Mouse (Mus musculus): ENCODE measurements around the gene Atl2. TPM values are rescaled to one million over a fixed set of nuclear protein-coding genes. Genes with fewer than 3 reads are reported as not detected.
A peak's percentile ranks its signal among the peaks of the same experiment; 100 is the strongest.

The Atl2 gene
- polyA plus RNA-seq, 1 experiment from 2014 or later: 26.5 TPM

DNA sequence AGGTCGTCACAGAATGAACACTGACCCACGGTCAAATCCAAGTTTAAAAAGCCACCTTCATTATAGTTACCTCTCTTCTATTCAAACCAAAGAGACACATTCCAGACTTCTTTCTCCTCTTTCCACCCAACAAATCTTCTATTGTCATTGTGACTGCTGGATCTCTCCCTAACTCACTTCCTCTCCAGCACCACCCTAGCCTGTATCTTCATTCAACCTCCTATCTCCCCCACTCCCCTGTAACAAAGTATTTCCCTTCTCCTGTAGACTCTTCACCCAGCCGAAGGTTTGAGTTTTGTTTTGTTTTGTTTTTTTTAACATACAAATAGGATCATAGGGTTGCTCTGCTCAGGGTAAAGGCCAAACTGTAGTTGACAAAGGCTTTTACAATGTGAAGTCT is 1.7 kb upstream of the Atl2 start:
- ATAC-seq (ENCODE audit: insufficient number of reproducible peaks, insufficient read depth, low FRiP score, low TSS enrichment, low read depth): no peak
- no peaks in the 10 kb centered on the region for H3K36me3 ChIP-seq
- 68% methylated on average over 3 of the region's 3 CpGs for WGBS
- no peaks in the 10 kb centered on the region for H3K9me3 ChIP-seq
- H3K4me3 ChIP-seq: no peak overlapping the region
- H3K27me3 ChIP-seq: peaks cover 25% of the 10 kb centered on the region
- no peak overlapping the region for H3K27ac ChIP-seq
- H3K4me1 ChIP-seq: peaks cover 27% of the 10 kb centered on the region
- H3K4me2 ChIP-seq: no peak overlapping the region
- no peak overlapping the region for H3K9ac ChIP-seq

DNA sequence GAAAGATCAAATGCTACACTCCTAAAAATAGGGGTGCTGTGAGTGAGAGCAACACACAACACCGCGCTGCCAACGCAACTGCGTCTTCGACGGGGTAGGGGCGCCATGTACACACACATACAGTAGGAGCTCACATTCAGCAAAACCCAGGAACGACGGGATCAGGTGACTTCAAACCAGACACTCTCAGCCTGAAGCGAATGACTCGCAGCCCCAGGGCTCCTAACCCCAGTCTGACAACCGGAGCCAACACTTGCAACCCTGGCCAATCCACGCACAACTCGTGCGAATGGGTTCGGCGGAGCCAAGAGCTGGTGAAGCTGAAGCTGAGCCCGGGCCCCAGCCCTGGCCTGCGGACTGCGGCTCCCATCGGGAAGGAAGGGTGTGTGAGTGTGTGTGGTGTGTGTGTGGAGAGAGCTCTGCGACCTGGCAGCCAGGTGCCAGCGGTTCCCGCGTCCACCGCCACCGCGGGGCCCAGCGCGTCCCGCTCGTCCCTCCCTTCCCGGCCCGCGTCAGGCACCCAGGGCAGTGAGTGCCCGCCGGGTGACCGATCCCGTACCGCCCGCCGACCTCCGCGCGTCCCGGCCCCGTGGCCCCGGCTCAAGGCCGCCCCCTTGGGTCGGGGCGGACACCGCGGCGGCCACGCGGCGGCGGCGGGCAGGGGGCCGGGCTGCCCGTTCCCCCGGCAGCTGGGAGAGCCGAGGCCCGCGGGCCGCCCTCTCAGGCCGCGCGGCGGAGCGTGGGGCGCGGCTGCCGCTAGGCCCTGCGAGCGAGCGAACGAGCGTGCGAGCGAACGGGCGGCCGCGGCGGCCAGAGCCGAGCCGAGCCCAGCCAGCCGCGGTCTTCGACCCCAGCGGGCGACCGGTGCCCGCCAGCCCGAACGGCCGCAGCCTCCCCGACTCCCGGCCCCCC is 696 bp downstream of the Atl2 start:
- Histone ChIP-seq H3K9ac (peak overlapping the region; percentile 97), H3K4me1 (peaks cover 21% of the 10 kb centered on the region), H3K36me3 (no peaks in the 10 kb centered on the region), H3K27ac (peak overlapping the region; percentile 96), H3K4me2 (peak overlapping the region; percentile 76), H3K4me3 (peak overlapping the region; percentile 95), H3K27me3 (peaks cover 25% of the 10 kb centered on the region), H3K9me3 (no peaks in the 10 kb centered on the region)
- under 1% methylated on average over 79 of the region's 100 CpGs for WGBS
- peak; percentile 66 for ATAC-seq (ENCODE audit: insufficient number of reproducible peaks, insufficient read depth, low FRiP score, low TSS enrichment, low read depth)

DNA sequence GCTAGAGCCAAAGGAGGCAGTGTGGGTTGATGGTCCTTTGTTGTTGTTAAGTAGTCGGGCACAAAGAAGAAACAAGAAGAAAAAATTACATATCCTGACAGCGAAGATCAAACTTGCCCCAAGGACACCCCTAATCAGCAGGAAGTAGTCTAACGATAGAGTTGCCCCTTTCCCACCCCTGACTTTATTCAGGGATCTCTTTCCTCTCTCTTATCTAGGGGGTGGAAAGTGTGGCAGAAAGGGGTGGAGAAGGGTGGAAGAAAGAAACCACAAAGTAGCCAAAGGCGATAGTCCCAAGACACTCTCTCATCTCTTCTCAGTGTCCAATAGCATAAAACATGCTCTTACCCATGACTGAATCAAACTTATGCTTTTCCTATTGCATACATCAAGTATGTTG is 1.9 kb downstream of the Atl2 start:
- H3K9ac ChIP-seq: peak overlapping the region; percentile 32; the same call in 1 of the 2 replicates
- no peak overlapping the region for H3K27ac ChIP-seq
- H3K9me3 ChIP-seq: no peaks in the 10 kb centered on the region
- H3K27me3 ChIP-seq: peaks cover 23% of the 10 kb centered on the region
- no peaks in the 10 kb centered on the region for H3K36me3 ChIP-seq
- H3K4me2 ChIP-seq: peak overlapping the region; percentile 76
- H3K4me3 ChIP-seq: peak overlapping the region; percentile 95; the same call in 1 of the 2 replicates
- ATAC-seq (ENCODE audit: insufficient number of reproducible peaks, insufficient read depth, low FRiP score, low TSS enrichment, low read depth): no peak
- peaks cover 21% of the 10 kb centered on the region for H3K4me1 ChIP-seq
- 46% methylated on average over 4 of the region's 4 CpGs for WGBS

DNA sequence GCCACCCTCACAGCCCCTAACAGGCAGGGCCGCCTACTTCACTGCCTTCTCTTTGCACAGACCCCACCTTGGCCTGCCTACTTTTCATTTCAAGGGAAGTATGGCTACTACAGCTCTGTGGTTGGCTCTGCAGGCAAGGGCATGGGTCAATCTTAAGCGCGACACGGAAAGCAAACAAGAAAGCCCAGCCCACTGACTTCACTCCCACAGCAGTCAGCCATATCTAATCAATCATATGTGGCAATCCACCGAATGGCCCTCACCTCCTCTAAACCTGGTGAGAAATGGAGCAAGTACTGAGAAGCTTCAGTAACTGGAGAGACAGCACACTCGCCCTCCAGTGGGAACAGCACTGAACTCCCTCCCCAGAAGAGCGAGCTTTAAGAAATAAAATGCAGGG is 4.0 kb downstream of the Atl2 start:
- no peak for ATAC-seq (ENCODE audit: insufficient number of reproducible peaks, insufficient read depth, low FRiP score, low TSS enrichment, low read depth)
- no peak overlapping the region for H3K4me3 ChIP-seq

DNA sequence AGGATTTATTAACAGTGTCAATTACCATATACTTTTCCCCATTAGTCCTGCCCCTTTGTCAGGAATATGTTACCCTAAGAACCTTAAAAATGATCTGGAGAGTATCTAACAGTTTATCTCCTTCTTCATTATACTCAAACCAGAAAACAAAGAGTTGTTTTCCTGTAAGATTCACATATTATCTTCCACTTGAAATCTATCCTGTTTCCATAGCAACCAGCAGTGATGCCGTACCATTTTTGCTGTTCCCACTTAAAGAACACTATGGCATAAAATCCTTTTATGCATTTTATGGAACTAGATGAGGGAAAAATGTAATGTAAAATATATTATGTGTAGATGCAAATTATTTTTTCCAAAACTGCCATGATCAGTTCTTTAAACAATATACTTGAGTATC is 8.0 kb downstream of the Atl2 start:
- Histone ChIP-seq H3K27ac (no peak overlapping the region), H3K36me3 (no peaks in the 10 kb centered on the region), H3K4me2 (no peak overlapping the region), H3K9ac (no peak overlapping the region), H3K27me3 (no peaks in the 10 kb centered on the region), H3K9me3 (no peaks in the 10 kb centered on the region), H3K4me3 (no peak overlapping the region), H3K4me1 (peaks cover 9% of the 10 kb centered on the region)
- WGBS: 61% methylated on average over 1 of the region's 1 CpGs
- no peak for ATAC-seq (ENCODE audit: insufficient number of reproducible peaks, insufficient read depth, low FRiP score, low TSS enrichment, low read depth)

More for the DNA sequence above, 4.0 kb downstream of the Atl2 start:
- WGBS: 51% methylated on average over 7 of the region's 7 CpGs
- peaks cover 21% of the 10 kb centered on the region for H3K4me1 ChIP-seq
- no peak overlapping the region for H3K27ac ChIP-seq
- H3K4me2 ChIP-seq: no peak overlapping the region
- no peak overlapping the region for H3K9ac ChIP-seq
- no peaks in the 10 kb centered on the region for H3K9me3 ChIP-seq
- H3K27me3 ChIP-seq: peaks cover 7% of the 10 kb centered on the region
- H3K36me3 ChIP-seq: no peaks in the 10 kb centered on the region

DNA sequence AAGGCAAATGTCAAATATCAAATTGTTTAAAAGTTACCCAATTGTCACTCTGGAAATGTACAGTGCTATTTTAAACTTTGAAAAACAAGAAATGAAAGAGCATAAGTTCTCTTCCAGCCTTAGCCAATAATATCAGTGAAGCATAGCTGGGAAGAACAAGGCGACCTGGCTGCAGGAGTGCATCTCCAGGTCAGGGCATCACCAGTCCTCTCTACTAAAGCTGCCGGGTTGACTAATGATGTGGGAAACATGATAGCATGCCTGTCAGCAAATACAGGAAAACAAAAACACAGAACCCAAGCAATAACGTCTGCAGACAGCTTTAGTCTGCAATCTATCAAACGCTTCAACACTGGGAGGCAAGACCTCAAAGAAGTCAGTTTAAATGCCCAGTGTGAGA is 12.7 kb downstream of the Atl2 start:
- Histone ChIP-seq H3K4me1 (peaks cover 3% of the 10 kb centered on the region; the same call in 1 of the 2 replicates), H3K36me3 (no peaks in the 10 kb centered on the region), H3K27me3 (no peaks in the 10 kb centered on the region), H3K9ac (no peak overlapping the region), H3K4me3 (no peak overlapping the region), H3K27ac (no peak overlapping the region), H3K4me2 (no peak overlapping the region), H3K9me3 (no peaks in the 10 kb centered on the region)
- 29% methylated on average over 4 of the region's 4 CpGs for WGBS
- no peak for ATAC-seq (ENCODE audit: insufficient number of reproducible peaks, insufficient read depth, low FRiP score, low TSS enrichment, low read depth)

DNA sequence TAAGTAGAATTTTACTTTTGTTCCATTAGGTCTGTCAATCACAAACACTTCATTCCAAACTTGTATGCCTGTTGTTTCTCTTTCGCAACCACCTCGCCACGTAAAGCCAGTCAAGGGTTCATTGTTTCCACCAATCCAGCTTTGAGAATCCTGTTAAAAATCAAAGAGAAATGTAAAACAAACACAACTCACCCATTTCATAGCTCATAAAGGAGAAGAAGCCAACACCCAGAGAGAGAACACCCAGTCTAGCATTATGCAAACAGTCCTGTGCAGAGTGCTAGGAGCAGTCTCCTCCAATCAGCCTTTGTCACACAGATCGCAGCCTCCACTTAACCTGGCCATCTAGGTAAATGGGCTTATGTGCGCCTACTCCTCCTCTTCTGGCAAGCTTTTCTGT is 30.9 kb downstream of the Atl2 start:
- H3K36me3 ChIP-seq: peaks cover 37% of the 10 kb centered on the region
- H3K4me2 ChIP-seq: no peak overlapping the region
- no peaks in the 10 kb centered on the region for H3K4me1 ChIP-seq
- no peak overlapping the region for H3K4me3 ChIP-seq
- 95% methylated on average over 5 of the region's 5 CpGs for WGBS
- no peaks in the 10 kb centered on the region for H3K9me3 ChIP-seq
- H3K27ac ChIP-seq: no peak overlapping the region
- no peak for ATAC-seq (ENCODE audit: insufficient number of reproducible peaks, insufficient read depth, low FRiP score, low TSS enrichment, low read depth)
- no peaks in the 10 kb centered on the region for H3K27me3 ChIP-seq
- no peak overlapping the region for H3K9ac ChIP-seq

DNA sequence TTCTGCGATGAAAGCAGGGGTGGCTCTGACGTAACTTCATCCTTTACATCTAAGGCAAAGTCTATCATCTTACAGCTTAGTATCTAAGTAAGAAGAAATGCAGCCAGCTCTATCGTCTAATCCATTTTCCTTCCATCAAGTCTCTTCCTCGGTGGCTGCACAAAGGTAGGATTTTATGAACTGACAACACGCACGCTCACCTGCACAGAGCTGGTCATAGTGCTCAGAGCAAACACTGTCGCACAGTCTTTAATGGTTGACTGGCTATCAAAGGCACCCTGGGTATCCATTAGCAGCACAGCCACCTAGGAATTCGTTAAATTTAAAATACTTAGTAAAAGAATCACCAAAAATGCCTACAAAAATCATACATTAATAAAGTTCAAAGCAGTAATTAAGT is 31.4 kb downstream of the Atl2 start:
- H3K27ac ChIP-seq: no peak overlapping the region
- no peak for ATAC-seq (ENCODE audit: insufficient number of reproducible peaks, insufficient read depth, low FRiP score, low TSS enrichment, low read depth)
- no peak overlapping the region for H3K4me2 ChIP-seq
- peaks cover 42% of the 10 kb centered on the region for H3K36me3 ChIP-seq
- 85% methylated on average over 8 of the region's 8 CpGs for WGBS
- no peaks in the 10 kb centered on the region for H3K4me1 ChIP-seq
- H3K9ac ChIP-seq: no peak overlapping the region
- no peaks in the 10 kb centered on the region for H3K9me3 ChIP-seq
- no peaks in the 10 kb centered on the region for H3K27me3 ChIP-seq
- no peak overlapping the region for H3K4me3 ChIP-seq

DNA sequence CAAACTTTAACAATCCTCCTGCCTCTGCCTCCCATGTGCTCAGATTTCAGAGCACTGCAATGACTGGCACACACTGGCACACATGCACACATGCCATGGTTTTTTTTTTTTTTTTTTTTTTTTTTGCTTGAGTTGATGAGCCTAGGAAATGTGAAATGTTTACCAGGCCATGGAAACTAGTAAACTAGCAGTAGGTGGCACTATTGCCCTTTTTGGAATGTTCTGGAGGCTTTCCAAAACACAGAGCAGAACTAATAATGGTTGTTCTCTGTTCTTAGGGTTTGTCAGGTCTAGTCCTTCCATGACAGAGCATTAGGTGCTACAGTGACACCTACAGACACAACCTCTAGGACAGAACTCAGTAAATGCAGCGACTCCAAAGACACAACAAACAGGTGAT is 33.9 kb downstream of the Atl2 start:
- Histone ChIP-seq H3K36me3 (peaks cover 60% of the 10 kb centered on the region), H3K27ac (no peak overlapping the region), H3K4me2 (no peak overlapping the region), H3K4me1 (no peaks in the 10 kb centered on the region), H3K9me3 (no peaks in the 10 kb centered on the region), H3K4me3 (no peak overlapping the region), H3K9ac (no peak overlapping the region), H3K27me3 (no peaks in the 10 kb centered on the region)
- 81% methylated on average over 1 of the region's 1 CpGs for WGBS
- ATAC-seq (ENCODE audit: insufficient number of reproducible peaks, insufficient read depth, low FRiP score, low TSS enrichment, low read depth): no peak

DNA sequence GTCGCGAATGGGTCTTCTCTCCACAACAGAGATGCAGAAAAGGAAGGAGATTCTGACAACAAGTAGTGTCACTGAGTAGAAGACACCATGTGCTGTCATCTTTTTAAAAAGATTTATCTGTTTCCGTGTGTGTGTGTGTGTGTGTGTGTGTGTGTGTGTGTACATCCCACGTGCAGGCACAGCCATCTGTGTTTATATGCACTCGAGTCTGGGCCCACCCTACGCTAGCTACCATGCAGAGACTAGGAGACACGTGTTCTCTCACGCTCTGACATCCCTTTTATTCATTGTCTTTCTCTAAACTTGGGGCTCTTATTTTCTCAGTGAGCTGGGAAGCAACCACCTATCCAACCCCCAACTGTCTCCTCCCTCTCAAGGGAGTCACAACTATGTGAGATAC is 40.4 kb downstream of the Atl2 start:
- H3K4me2 ChIP-seq: no peak overlapping the region
- ATAC-seq (ENCODE audit: insufficient number of reproducible peaks, insufficient read depth, low FRiP score, low TSS enrichment, low read depth): no peak
- 84% methylated on average over 8 of the region's 8 CpGs for WGBS

DNA sequence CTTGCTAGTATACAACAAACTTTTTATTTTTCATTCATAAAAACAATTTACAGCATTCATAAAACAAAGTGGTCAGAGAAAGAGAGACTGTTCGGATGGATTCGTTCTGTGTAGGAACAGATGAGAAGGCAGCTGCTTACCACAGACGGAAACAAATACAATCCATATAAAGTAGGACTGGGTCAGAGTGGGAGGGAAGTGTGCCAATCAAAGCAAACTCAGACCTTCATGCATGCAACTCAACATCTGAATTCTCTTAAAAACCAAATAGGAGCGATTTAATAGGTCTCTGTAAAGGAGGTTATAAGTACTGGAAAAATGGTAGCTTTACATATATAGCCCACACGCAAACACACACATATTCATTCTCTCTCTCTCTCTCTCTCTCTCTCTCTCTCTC is 47.5 kb downstream of the Atl2 start:
- 0 out of 2 replicates have a peak, but pooled peaks have one; percentile 69 for ATAC-seq (ENCODE audit: insufficient number of reproducible peaks, insufficient read depth, low FRiP score, low TSS enrichment, low read depth)
- Histone ChIP-seq H3K4me1 (no peaks in the 10 kb centered on the region), H3K9ac (no peak overlapping the region), H3K27me3 (no peaks in the 10 kb centered on the region), H3K9me3 (no peaks in the 10 kb centered on the region), H3K4me2 (no peak overlapping the region), H3K36me3 (peaks cover 32% of the 10 kb centered on the region), H3K4me3 (no peak overlapping the region), H3K27ac (no peak overlapping the region; the same call in 1 of the 2 replicates)
- WGBS: 44% methylated on average over 5 of the region's 5 CpGs

More for the DNA sequence above, 40.4 kb downstream of the Atl2 start:
- Histone ChIP-seq H3K9me3 (no peaks in the 10 kb centered on the region), H3K4me1 (no peaks in the 10 kb centered on the region), H3K27me3 (no peaks in the 10 kb centered on the region), H3K27ac (no peak overlapping the region), H3K9ac (no peak overlapping the region), H3K36me3 (peaks cover 73% of the 10 kb centered on the region), H3K4me3 (no peak overlapping the region)

DNA sequence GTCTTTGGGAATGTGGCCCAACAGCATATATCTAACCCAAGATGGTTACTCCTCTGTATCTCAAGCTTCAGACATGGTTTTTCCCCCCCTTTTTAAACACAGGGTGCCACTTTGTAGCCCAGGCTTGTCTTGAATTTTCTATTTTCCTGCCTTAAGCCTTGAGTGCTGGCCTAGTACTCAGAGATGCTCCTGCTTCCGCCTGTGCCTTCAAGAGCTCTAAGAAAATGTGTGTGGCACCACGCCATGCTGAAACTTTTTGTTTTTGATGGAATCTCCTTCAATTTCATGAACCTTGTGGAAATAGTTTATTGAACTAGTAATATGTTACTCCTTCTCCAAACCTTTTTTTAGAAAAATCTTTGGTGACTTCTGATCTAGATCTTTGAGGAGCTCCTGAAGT is 49.7 kb downstream of the Atl2 start:
- no peaks in the 10 kb centered on the region for H3K4me1 ChIP-seq
- no peak overlapping the region for H3K9ac ChIP-seq
- H3K36me3 ChIP-seq: peaks cover 15% of the 10 kb centered on the region; the same call in 1 of the 2 replicates
- no peaks in the 10 kb centered on the region for H3K9me3 ChIP-seq
- no peaks in the 10 kb centered on the region for H3K27me3 ChIP-seq
- no peak overlapping the region for H3K4me3 ChIP-seq
- no peak overlapping the region for H3K4me2 ChIP-seq
- H3K27ac ChIP-seq: no peak overlapping the region
- ATAC-seq (ENCODE audit: insufficient number of reproducible peaks, insufficient read depth, low FRiP score, low TSS enrichment, low read depth): no peak
- 91% methylated on average over 2 of the region's 2 CpGs for WGBS
